Mouse (Mus musculus) T-helper 1 cell (primary cell): ENCODE data around the gene Slc17a2.

Experiments used
- in situ Hi-C: fragments of 300-600 bp; cut with MboI, MseI; formaldehyde crosslinking; loops from one replicate; pipeline ENCODE4 v1.15.1; 2025; ENCODE audit warnings: high pct_unique_total_duplicates

Gene Slc17a2

DNA sequence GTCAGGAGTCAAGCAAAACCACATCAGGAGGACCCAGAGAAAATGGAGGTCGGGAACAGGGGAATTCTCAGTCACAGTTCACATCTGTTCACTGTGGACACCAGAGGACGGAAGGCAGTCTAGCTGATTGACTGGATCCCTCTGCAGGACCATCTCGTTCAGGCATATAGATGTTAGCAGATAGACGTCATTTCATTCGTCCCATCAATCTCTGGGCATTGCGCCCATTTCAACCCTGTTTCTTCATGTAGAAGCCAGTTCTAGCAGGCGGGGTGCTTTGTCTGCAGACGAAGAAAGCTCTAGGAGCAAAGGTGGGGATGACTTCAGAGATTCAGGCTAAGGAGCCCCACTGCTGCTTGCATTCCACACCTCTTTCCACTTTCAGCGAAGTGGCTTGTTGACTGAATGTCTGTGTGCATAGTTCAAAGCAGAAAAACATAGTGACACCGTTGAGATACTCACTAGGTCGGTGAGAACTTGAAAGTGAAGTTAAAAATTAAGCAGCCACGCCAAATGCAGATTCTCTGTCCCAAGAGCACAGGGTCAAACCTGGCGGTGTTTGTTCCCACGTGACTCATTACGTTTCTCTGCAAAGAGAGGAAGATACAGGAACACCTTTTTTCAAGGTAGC, at the start of gene Slc17a2:
Gene Slc17a2 (plus strand): TSS at position 572 of the 631 bp plus-strand sequence.
- in situ Hi-C loops = no loop called here

DNA sequence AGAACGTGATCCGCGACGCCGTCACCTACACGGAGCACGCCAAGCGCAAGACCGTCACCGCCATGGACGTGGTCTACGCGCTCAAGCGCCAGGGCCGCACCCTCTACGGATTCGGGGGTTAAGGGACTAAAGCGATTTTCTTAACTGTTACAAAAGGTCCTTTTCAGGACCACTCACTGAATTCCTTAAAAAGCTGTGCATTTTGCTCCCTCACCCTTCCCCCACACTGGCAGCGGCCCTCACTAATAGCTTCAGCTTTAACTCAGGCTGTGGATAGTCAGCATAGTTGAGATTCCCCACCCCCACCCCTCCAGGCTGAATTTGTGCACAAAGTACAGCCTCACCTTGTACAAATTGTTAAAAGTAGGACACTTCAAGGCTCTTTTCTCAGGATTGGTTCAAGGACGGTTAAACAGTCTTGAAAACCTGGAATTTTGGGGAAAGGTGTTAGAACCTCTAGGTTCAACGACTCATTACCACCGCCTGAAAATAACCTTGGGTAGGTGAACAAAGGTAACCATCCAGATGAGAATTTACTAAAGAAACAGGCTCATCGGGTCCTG, 49.5 kb upstream of the Slc17a2 start:
- in situ Hi-C loops = loop anchor here (10.0 to 25.0 kb wide), 3 partner anchors 322 to 1970 kb away; partner anchors contain the start of genes Gmnn, Hist1h1b, Hist1h2an and Hist1h2bp

GRCm38 (mm10) chr13:23757921-23758320, 48.9 kb upstream of the Slc17a2 start:
- in situ Hi-C loops = loop anchor here (10.0 to 25.0 kb wide), 3 partner anchors 323 to 1971 kb away; partner anchors contain the start of genes Gmnn, Hist1h1b, Hist1h2an and Hist1h2bp

DNA sequence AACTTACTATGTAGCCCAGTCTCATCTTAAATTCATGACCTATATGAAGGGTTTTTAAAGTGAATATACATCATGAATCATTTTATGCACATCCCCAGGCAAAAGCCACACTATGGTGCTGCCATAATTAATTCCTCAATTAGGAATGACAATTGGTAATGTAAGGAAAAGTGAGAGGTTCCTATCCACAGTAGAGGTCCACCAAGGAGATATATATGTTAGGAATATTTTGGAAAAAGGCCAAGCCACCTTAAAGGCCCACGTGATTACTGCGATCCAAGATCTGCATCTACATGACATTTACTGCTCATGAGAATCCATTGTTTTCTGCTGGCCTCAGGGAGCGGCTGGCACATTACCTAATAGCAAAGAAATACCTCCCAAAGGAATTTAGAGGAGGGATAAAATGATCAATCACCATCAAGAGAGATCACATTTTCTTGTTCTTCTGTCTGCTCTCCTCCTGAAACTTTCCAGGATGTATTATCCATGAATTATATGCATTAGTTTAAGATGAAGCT, 47.5 kb upstream of the Slc17a2 start:
- in situ Hi-C loops = loop anchor here (10.0 to 25.0 kb wide), 3 partner anchors 325 to 1972 kb away; partner anchors contain the start of genes Gmnn, Hist1h1b, Hist1h2an and Hist1h2bp

- in situ Hi-C loops = loop anchor here (10.0 to 25.0 kb wide), 4 partner anchors 325 to 1973 kb away; partner anchors contain the start of genes Gmnn, Hist1h1b, Hist1h2an and Hist1h2bp
These were observed 46.9 kb upstream of the Slc17a2 start for GRCm38 (mm10) chr13:23759916-23760239.

GRCm38 (mm10) chr13:23760240-23760971, 46.4 kb upstream of the Slc17a2 start:
- in situ Hi-C loops = loop anchor here (10.0 to 25.0 kb wide), 3 partner anchors 854 to 1973 kb away; partner anchors contain the start of genes Gmnn, Hist1h1b, Hist1h2an and Hist1h2bp

DNA sequence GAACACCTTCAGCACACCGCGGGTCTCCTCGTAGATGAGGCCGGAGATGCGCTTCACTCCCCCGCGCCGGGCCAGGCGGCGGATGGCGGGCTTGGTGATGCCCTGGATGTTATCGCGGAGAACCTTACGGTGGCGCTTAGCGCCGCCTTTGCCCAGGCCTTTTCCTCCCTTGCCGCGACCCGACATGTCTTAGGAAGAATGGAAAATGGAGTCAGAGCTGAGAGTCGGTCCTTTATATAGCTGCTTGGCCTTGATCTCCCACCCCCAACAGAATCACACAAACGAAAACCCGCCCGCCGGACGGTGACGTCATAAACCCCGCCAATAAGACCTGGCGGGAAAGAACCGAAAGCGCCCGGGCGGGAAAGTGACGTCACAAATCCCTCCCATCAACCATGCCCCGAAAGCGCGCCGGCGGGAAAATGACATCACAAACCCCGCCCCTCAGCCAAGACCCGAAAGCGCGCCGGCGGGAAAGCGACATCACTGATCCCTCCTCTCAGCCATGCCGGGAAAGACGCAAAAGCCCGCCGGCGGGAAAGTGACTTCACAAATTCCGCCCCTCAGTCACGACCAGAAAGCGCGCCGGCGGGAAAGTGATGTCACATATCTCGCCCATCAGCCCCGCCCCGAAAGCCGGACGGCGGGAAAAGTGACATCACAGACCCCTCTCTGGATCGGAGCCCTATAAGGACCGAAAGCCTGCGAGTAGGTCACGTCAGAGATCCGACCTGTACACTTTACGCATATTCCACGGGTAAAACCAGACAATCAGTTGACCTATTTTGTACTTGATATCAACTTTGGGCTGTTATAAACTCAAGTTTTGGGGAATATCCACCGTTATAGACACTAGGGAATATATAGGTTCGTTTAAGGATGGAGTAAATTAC, 45.6 kb upstream of the Slc17a2 start, which contains the start of gene Hist1h4a:
Gene Hist1h4a (minus strand): TSS at position 259 of the 893 bp plus-strand sequence.
- in situ Hi-C loops = loop anchor here (10.0 to 25.0 kb wide), 3 partner anchors 854 to 1974 kb away; partner anchors contain the start of genes Gmnn, Hist1h1b, Hist1h2an and Hist1h2bp

DNA sequence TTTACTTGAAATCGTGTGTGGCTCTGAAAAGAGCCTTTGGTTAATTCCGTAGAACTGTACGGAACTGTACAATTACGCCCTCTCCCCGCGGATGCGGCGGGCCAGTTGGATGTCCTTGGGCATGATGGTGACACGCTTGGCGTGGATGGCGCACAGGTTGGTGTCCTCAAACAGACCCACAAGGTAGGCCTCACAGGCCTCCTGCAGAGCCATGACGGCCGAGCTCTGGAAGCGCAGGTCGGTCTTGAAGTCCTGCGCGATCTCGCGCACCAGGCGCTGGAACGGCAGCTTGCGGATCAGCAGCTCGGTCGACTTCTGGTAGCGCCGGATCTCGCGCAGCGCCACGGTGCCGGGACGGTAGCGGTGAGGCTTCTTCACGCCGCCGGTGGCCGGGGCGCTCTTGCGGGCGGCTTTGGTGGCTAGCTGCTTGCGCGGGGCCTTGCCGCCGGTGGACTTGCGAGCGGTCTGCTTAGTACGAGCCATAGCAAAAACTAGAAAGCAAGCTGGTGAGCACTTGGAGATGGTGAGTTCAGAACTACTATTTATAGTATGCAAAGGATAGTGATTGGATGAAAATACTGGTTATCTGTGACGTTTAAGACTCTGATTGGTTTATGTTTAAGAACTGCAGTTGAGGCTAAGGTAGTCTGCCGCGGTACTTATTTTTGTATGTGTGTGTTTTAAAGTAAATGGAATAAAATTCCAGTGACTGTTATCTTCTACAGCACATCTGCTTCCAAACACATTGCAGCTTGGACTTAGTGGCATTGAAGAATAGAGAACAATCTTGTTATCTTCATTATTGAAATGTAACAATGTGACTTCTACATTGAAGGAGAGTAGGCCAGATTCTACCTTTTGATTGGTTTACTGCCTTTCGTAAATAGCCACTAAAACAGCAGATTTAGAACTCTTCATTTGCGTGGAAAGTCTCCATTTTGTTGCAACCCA, 44.6 kb upstream of the Slc17a2 start, which contains the start of gene Hist1h3a:
Gene Hist1h3a (minus strand): TSS at position 516 of the 951 bp plus-strand sequence.
- in situ Hi-C loops = loop anchor here (10.0 to 25.0 kb wide), 3 partner anchors 853 to 1975 kb away; partner anchors contain the start of genes Gmnn, Hist1h1b, Hist1h2an and Hist1h2bp

DNA sequence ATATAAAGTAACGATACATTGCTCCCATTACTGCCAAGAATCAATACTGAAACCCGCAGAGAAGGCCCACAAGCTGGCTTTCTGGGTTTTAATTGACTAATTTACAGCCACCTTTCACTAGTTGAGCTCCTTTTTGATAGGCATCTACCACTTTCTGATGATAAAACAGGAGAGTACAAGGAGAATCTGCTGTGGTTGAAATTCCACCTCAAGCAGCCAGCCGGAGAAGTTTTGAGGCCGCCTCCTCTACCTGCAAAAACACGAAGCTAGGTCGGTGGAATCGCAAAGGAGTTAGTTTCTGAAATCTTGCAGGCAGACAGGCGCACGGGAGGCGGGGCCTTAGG, 43.6 kb upstream of the Slc17a2 start:
- in situ Hi-C loops = loop anchor here (10.0 to 25.0 kb wide), 3 partner anchors 852 to 1976 kb away; partner anchors contain the start of genes Gmnn, Hist1h1b, Hist1h2an and Hist1h2bp

DNA sequence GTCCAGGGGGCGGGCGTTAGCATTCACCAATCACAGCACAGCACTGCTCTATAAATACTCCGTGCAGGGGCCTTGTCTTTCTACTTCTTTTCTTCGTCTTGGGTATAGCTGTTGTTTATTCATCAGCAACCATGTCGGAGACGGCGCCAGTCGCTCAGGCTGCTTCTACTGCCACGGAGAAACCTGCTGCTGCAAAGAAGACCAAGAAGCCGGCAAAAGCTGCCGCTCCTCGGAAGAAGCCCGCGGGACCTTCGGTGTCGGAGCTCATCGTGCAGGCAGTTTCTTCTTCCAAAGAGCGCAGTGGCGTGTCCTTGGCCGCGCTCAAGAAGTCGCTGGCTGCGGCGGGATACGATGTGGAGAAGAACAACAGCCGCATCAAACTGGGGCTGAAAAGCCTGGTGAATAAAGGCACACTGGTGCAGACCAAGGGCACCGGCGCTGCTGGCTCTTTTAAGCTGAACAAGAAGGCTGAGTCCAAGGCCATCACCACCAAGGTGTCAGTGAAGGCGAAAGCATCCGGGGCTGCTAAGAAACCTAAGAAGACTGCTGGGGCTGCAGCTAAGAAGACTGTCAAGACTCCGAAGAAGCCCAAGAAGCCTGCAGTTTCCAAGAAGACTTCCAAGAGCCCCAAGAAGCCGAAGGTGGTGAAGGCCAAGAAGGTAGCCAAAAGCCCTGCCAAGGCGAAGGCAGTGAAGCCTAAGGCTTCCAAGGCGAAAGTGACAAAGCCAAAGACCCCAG, 43.0 kb upstream of the Slc17a2 start, which contains the start of gene Hist1h1a:
Gene Hist1h1a (plus strand): TSS at position 81 of the 738 bp plus-strand sequence.
- in situ Hi-C loops = loop anchor here (10.0 to 25.0 kb wide), 3 partner anchors 851 to 1976 kb away; partner anchors contain the start of genes Gmnn, Hist1h1b, Hist1h2an and Hist1h2bp

GRCm38 (mm10) chr13:23764324-23765171, 42.2 kb upstream of the Slc17a2 start:
- in situ Hi-C loops = loop anchor here (10.0 to 25.0 kb wide), 3 partner anchors 850 to 1977 kb away; partner anchors contain the start of genes Gmnn, Hist1h1b, Hist1h2an and Hist1h2bp

GRCm38 (mm10) chr13:23765172-23765513, 41.6 kb upstream of the Slc17a2 start:
- in situ Hi-C loops = loop anchor here (10.0 to 25.0 kb wide), 3 partner anchors 850 to 1978 kb away; partner anchors contain the start of genes Gmnn, Hist1h1b, Hist1h2an and Hist1h2bp

DNA sequence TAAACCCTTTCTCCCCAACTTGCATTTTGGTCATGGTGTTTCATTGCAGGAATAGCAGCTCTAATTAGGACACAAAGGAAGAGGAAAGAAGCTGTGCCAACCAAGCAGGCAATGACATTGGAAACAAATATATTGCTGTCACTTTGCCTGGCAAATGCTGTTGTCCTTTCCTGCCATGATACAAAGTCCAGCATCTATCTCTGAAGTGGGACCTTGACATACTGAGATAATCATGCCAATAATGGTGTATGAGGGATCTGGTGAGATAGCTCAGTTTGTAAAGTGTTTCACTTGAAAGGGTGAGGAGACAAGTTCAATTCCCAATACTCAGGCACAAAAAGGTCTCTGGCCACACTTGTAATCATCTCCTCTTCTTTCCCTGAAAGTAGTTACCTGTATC, 40.0 kb upstream of the Slc17a2 start:
- in situ Hi-C loops = loop anchor here (10.0 to 25.0 kb wide), 3 partner anchors 848 to 1979 kb away; partner anchors contain the start of genes Gmnn, Hist1h1b, Hist1h2an and Hist1h2bp

- in situ Hi-C loops = loop anchor here (10.0 to 25.0 kb wide), 3 partner anchors 846 to 1982 kb away; partner anchors contain the start of genes Gmnn, Hist1h1b, Hist1h2an and Hist1h2bp
These were observed 37.9 kb upstream of the Slc17a2 start for GRCm38 (mm10) chr13:23768834-23769397.

DNA sequence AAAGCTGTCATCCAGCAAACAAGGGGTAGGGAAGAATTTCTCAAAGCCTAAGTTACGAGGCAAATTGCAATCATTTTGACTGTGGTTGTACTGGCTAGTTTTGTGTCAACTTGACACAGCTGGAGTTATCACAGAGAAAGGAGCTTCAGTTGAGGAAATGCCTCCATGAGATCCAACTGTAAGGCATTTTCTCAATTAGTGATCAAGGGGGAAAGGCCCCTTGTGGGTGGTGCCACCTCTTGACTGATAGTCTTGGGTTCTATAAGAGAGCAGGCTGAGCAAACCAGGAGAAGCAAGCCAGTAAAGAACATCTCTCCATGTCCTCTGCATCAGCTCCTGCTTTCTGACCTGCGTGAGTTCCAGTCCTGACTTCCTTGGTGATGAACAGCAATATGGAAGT, 37.2 kb upstream of the Slc17a2 start, which contains the start of gene Trim38:
Gene Trim38 (plus strand): TSS at position 301 of the 400 bp plus-strand sequence.
- in situ Hi-C loops = loop anchor here (10.0 to 25.0 kb wide), 3 partner anchors 845 to 1982 kb away; partner anchors contain the start of genes Gmnn, Hist1h1b, Hist1h2an and Hist1h2bp
